Mouse (Mus musculus): ENCODE measurements around the gene Traf7. TPM values are rescaled to one million over a fixed set of nuclear protein-coding genes. Genes with fewer than 3 reads are reported as not detected.

Traf7 gene
- polyA plus RNA-seq, 1 experiment from 2014 or later: 107 TPM

DNA sequence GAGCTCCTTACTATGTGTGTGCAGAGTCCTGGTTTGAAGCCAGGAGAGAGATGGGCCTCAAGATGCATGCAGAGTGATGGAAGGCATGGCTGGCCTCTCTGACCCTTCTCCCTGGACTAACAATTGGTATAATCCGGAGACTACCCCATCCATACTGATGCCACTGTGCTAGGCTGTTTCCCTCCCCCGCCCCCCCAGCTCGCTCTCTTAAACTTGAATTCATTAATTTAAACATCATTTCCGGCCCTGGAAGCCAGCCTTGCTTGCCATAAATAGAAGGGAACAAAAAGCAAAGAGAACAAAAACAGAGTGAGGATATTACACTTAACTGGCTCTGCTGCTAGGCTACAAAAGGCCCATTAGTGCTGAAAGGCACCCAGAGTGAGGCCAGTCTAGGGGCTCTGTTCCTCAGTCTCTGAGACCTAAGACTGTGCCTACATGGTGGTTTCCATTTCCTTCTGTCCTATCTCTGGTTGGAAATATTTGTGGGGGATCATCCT is 30.9 kb upstream of the Traf7 start:
- peak; percentile 66 for ATAC-seq (replicated peaks)
- no peaks in the 10 kb centered on the region for H3K36me3 ChIP-seq
- 7% methylated on average over 4 of the region's 4 CpGs for WGBS
- H3K4me2 ChIP-seq (replicated peaks): no peak overlapping the region
- H3K9ac ChIP-seq (replicated peaks): no peak overlapping the region
- H3K27ac ChIP-seq (replicated peaks): peak overlapping the region; percentile 79
- peaks cover 17% of the 10 kb centered on the region for H3K4me1 ChIP-seq
- H3K4me3 ChIP-seq: no peak overlapping the region
- H3K9me3 ChIP-seq: no peaks in the 10 kb centered on the region
- no peaks in the 10 kb centered on the region for H3K27me3 ChIP-seq

DNA sequence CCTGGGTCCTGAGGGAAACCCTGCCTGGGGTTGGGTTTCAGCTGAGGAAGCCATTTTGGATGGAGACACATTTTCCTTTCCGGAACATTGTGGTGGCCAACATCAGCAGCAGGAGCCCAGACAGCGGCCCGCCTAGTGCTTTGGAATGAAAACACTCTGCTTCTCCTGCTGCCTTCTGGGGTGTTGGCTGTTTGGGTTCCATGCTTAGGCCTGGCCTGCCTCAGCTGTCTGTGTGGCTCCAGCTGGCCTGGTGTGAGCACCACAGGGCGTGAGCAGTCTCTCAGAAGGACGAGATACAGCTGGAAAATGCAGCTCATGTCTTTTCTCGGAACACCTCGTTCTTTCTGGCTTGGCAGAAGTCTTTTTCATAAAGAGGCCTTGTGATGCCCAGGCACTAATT is 29.4 kb upstream of the Traf7 start:
- WGBS: 93% methylated on average over 7 of the region's 7 CpGs

DNA sequence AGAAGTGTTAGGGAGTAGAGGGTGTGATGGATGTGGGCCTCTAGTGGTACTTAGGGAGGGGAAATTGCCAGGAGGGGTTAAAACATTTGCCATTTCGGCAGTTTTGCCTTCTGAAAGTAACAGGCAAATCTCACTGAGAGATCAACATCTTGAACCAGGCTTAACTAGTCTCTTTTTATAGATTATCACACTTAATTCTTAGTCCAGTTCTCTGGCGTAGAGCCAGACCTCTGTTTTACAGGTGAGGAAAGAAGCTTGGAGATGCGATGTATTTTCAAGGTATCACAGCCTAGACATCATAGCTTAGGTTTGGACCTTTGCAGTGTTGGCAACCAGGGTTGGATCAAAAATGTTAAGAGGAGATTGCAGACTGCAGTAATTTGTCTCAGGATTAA is 23.3 kb upstream of the Traf7 start:
- Histone ChIP-seq H3K4me2 (replicated peaks) (peak overlapping the region; percentile 85), H3K9ac (replicated peaks) (peak overlapping the region; percentile 95), H3K9me3 (no peaks in the 10 kb centered on the region), H3K27ac (replicated peaks) (peak overlapping the region; percentile 93; the same call in 1 of the 2 replicates), H3K4me1 (peaks cover 34% of the 10 kb centered on the region), H3K36me3 (no peaks in the 10 kb centered on the region), H3K27me3 (no peaks in the 10 kb centered on the region), H3K4me3 (peak overlapping the region; percentile 96)
- WGBS: 37% methylated on average over 3 of the region's 3 CpGs
- no peak for ATAC-seq (replicated peaks)

More for the DNA sequence above, 29.4 kb upstream of the Traf7 start:
- Histone ChIP-seq H3K9me3 (no peaks in the 10 kb centered on the region), H3K9ac (replicated peaks) (no peak overlapping the region), H3K36me3 (no peaks in the 10 kb centered on the region), H3K4me3 (no peak overlapping the region), H3K4me2 (replicated peaks) (no peak overlapping the region), H3K4me1 (peaks cover 28% of the 10 kb centered on the region), H3K27ac (replicated peaks) (no peak overlapping the region), H3K27me3 (no peaks in the 10 kb centered on the region)
- no peak for ATAC-seq (replicated peaks)

DNA sequence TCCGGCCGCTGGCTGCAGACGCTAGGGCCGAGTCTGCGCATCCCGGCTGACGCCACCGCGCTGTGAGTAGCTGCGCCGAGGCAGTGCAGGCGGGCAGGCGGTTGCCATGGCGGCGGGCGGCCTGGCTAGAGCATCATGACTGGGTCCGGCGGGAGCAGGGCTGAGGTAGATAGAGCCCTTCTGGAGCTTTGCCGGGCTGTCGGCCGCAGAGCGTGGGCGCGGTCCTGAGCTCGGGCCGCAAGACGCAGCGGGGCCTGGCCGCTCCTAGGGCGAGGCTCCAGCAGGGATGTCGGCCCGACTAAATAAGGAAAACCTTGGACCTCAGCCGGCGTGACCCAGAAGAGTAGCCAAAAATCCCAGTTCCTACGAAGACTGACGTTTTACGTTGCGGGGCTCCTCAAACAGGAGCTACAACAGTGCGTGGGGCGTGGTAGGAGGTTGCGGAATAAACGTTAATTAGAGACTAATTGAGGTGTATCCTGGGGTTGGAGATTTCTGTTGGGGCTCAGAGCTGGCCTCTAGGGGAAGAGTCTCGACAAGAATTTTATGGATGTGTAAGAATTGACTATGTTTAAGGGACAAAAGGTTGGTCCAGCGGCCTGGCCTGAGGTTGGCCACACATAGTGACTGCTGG is 22.8 kb upstream of the Traf7 start:
- Histone ChIP-seq H3K27ac (replicated peaks) (peak overlapping the region; percentile 93), H3K9me3 (no peaks in the 10 kb centered on the region), H3K27me3 (no peaks in the 10 kb centered on the region), H3K4me2 (replicated peaks) (peak overlapping the region; percentile 85), H3K36me3 (no peaks in the 10 kb centered on the region), H3K9ac (replicated peaks) (peak overlapping the region; percentile 95), H3K4me1 (peaks cover 34% of the 10 kb centered on the region), H3K4me3 (peak overlapping the region; percentile 96)
- peak; percentile 84 for ATAC-seq (replicated peaks)
- under 1% methylated on average over 44 of the region's 44 CpGs for WGBS

DNA sequence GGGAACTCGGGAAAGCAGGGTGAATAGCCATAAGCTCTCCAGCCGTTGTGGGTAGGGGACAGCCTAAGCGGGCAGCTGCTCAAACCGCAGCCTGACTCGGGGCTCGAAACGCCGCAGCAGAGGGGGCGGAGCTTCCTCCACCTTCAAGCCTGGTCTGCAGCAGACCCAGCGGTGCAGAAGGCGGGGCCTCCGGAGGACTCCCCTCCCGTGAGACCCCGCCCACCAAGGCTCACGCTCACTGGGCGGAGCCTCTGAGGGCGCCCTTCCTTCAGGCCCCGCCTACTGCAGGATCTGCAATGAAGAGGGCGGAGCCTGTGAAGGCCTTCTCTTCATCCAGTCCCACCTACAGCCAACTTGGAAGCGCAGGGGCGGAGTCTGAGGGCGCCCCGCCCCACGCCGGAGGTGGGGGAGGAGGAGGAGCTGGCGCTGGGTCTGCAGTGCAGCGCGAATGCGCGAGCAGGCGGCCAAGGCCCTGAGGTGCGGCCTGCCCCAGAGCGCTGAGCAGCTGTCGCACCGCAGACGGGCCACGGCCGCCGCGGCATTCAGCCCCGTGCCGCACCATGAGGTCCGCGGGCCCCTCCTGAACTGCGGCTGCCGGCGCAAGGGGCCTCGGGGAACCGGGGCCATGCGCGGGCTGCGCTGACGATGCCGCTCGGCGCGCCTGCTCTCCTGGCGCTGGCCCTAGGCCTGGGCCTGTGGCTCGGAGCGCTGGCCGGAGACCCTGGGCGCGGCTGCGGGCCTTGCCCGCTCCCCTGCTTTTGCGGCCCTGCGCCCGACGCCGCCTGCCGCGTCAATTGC is 22.1 kb upstream of the Traf7 start, which contains the start of gene Pkd1:
Gene Pkd1 (plus strand): TSS at position 217 of the 798 bp plus-strand sequence.
- H3K9me3 ChIP-seq: no peaks in the 10 kb centered on the region
- H3K27ac ChIP-seq (replicated peaks): peak within 1 kb of the TSS; percentile 93
- peak within 1 kb of the TSS; percentile 85 for H3K4me2 ChIP-seq (replicated peaks)
- ATAC-seq (replicated peaks): peak; percentile 96
- no peaks in the 10 kb centered on the region for H3K27me3 ChIP-seq
- 0% methylated on average over 61 of the region's 72 CpGs for WGBS
- peaks cover 34% of the 10 kb centered on the region for H3K4me1 ChIP-seq
- peak within 1 kb of the TSS; percentile 96 for H3K4me3 ChIP-seq
- H3K9ac ChIP-seq (replicated peaks): peak within 1 kb of the TSS; percentile 95
- no peaks in the 10 kb centered on the region for H3K36me3 ChIP-seq

DNA sequence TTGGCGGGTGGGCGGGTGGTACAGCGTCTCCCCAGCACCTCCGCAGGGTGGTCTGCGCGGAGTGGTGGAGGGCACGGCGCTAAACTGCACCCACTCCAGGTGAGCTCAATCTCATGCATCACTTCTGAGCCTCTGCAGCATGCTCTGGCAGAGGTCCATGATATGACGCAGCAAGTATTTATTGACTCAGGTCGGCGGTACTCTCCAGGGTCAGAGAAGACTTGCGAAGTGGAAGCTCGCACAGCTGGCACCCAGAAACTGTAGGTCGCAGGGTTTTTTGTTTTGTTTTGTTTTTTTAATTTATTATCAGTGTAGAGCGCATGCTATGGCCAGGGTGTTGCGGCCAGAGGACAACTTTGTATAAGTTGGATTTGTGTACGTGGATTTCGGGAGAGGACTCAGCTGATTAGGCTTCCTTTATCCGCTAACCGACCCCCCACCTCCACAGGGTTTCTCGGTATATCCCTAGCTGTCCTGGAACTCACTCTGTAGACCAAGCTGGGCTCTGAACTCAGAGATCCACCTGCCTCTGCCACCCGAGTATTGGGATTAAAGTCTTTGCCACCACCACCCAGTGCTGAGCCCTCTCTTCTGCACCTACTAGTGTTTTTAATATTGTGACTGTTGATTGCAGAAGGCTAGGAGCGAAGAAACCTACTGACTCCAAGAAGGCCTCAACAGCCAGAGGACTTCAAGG is 21.3 kb upstream of the Traf7 start:
- Histone ChIP-seq H3K27ac (replicated peaks) (peak overlapping the region; percentile 93), H3K36me3 (no peaks in the 10 kb centered on the region), H3K9me3 (no peaks in the 10 kb centered on the region), H3K4me2 (replicated peaks) (peak overlapping the region; percentile 85), H3K4me3 (peak overlapping the region; percentile 96), H3K4me1 (peaks cover 34% of the 10 kb centered on the region), H3K27me3 (no peaks in the 10 kb centered on the region), H3K9ac (replicated peaks) (no peak overlapping the region)
- 6% methylated on average over 23 of the region's 23 CpGs for WGBS
- ATAC-seq (replicated peaks): no peak

DNA sequence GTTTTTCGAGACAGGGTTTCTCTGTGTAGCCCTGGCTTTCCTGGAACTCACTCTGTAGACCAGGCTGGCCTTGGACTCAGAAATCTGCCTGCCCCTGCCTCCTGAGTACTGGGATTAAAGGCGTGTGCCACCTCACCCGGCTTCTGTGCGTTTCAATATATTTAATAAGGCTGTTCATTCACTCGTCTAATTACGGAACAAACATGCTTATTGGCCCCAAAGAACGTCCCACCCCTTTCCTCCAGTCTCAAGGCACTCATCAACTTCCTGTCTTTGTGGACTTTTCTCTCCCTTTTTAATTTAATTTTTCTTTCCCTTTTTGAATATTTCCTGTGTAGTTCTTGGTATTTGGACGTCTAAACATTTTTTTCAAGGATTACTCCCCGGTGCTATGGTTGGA is 20.7 kb upstream of the Traf7 start:
- Histone ChIP-seq H3K4me3 (no peak overlapping the region), H3K27ac (replicated peaks) (no peak overlapping the region), H3K4me2 (replicated peaks) (peak overlapping the region; percentile 85), H3K36me3 (no peaks in the 10 kb centered on the region), H3K9ac (replicated peaks) (no peak overlapping the region), H3K27me3 (no peaks in the 10 kb centered on the region), H3K4me1 (peaks cover 34% of the 10 kb centered on the region), H3K9me3 (no peaks in the 10 kb centered on the region)
- no peak for ATAC-seq (replicated peaks)
- 22% methylated on average over 9 of the region's 9 CpGs for WGBS

DNA sequence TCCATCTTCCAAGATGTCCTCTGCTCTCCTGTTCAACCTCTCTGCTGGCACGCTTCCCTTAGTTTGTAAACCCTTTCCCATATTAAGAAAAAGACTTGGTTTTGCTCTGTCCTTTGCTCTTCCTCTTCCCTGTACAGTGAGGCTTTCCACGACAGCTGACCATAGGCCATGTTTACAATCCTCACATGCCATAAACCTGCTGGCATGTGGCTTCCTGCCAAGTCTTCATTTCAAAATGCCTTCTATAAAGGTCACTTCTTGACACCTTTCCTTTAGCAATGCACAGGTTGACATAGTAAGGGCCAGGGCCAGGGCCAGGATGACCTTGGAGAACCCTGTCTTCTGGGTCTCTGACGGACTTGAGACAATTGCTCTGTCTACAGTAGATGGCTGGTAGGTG is 18.5 kb upstream of the Traf7 start:
- Histone ChIP-seq H3K36me3 (no peaks in the 10 kb centered on the region), H3K4me3 (no peak overlapping the region), H3K27me3 (no peaks in the 10 kb centered on the region), H3K9me3 (no peaks in the 10 kb centered on the region), H3K4me2 (replicated peaks) (no peak overlapping the region), H3K9ac (replicated peaks) (no peak overlapping the region), H3K27ac (replicated peaks) (no peak overlapping the region), H3K4me1 (peaks cover 14% of the 10 kb centered on the region)
- no peak for ATAC-seq (replicated peaks)
- WGBS: 74% methylated on average over 3 of the region's 3 CpGs

DNA sequence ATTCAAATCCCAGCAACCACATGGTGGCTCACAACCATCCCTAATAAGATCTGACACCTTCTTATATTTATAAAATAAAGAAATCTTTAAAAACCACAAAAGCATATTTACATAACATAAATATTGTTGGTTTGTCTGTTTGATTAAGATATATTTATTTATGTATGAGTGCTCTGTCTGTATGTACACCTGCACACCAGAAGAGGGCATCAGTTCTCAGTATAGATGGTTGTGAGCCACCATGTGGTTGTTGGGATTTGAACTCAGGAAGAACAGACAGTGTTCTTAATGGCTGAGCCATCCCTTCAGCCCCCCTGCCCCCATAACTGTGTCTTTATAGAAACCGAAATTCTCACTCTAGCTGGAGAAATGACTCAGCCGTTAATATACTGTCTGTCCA is 17.5 kb upstream of the Traf7 start:
- Histone ChIP-seq H3K4me1 (peaks cover 9% of the 10 kb centered on the region), H3K36me3 (no peaks in the 10 kb centered on the region), H3K27ac (replicated peaks) (no peak overlapping the region), H3K4me2 (replicated peaks) (no peak overlapping the region), H3K4me3 (no peak overlapping the region), H3K9me3 (no peaks in the 10 kb centered on the region), H3K27me3 (no peaks in the 10 kb centered on the region), H3K9ac (replicated peaks) (no peak overlapping the region)
- 84% methylated on average over 2 of the region's 2 CpGs for WGBS
- no peak for ATAC-seq (replicated peaks)

DNA sequence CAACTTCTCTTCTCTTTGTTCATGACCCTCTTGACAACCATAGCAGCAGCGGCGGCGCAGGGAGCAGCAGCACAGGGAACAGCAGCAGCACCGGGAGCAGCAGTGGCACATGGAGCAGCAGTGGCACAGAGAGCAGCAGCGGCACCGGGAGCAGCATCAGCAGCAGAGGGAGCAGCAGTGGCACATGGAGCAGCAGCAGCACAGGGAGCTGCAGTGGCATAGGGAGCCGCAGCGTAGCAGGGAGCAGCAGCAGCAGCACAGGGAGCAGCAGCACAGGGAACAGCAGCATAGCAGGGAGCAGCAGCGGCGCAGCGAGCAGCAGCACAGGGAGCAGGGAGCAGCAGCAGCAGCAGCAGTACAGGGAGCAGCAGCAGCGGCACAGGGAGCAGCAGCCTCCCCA is 16.9 kb upstream of the Traf7 start:
- H3K27ac ChIP-seq (replicated peaks): no peak overlapping the region
- H3K4me3 ChIP-seq: no peak overlapping the region
- ATAC-seq (replicated peaks): peak; percentile 14; the same call in 1 of the 2 replicates
- no peaks in the 10 kb centered on the region for H3K36me3 ChIP-seq
- H3K9me3 ChIP-seq: no peaks in the 10 kb centered on the region
- WGBS: 22% methylated on average over 12 of the region's 12 CpGs
- no peak overlapping the region for H3K9ac ChIP-seq (replicated peaks)
- no peaks in the 10 kb centered on the region for H3K27me3 ChIP-seq
- peaks cover 9% of the 10 kb centered on the region for H3K4me1 ChIP-seq
- H3K4me2 ChIP-seq (replicated peaks): peak overlapping the region; percentile 8; the same call in 1 of the 2 replicates

DNA sequence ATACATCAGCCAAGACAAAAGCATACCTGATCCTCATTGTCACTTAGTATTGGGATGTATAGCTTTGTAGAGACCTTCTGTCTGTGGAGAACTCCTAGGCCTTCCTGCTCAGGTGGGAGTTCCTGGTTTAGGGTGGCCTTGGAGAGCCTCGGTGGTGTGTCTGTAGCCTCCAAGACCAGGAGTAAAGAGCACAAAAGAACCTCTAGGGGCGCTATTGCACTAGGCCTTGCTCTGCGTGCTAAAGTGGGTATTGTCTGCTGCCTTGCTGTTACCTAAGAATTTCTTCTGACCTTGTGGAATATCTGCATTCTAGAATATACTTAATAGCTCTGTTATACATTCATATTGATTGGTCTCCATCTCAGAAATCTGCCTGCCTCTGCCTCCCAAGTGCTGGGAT is 12.6 kb upstream of the Traf7 start:
- WGBS: 8% methylated on average over 3 of the region's 3 CpGs
- no peak for ATAC-seq (replicated peaks)
- H3K27me3 ChIP-seq: no peaks in the 10 kb centered on the region
- peaks cover 12% of the 10 kb centered on the region for H3K4me1 ChIP-seq
- no peaks in the 10 kb centered on the region for H3K9me3 ChIP-seq
- no peak overlapping the region for H3K9ac ChIP-seq (replicated peaks)
- H3K27ac ChIP-seq (replicated peaks): no peak overlapping the region
- no peak overlapping the region for H3K4me2 ChIP-seq (replicated peaks)
- H3K36me3 ChIP-seq: no peaks in the 10 kb centered on the region
- H3K4me3 ChIP-seq: no peak overlapping the region

DNA sequence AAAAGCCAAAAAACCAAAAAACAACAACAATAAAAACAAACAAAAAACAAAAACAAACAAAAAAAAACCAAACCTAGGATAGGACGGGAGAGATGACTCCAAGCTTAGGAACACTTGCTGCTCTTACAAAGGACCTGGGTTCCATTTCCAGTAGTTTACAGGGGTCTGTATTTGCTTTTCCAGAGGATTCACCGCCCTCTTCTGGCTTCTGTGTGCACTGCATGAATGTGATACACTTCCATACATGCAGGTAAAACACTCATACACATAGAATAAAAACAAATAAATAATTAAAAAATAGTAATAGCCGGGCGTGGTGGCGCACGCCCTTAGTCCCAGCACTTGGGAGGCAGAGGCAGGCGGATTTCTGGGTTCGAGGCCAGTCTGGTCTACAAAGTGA is 11.2 kb upstream of the Traf7 start:
- no peaks in the 10 kb centered on the region for H3K9me3 ChIP-seq

More for the DNA sequence above, 11.2 kb upstream of the Traf7 start:
- Histone ChIP-seq H3K9ac (replicated peaks) (no peak overlapping the region), H3K27me3 (no peaks in the 10 kb centered on the region), H3K4me3 (no peak overlapping the region), H3K27ac (replicated peaks) (no peak overlapping the region), H3K4me1 (peaks cover 12% of the 10 kb centered on the region), H3K36me3 (no peaks in the 10 kb centered on the region), H3K4me2 (replicated peaks) (no peak overlapping the region)
- 71% methylated on average over 8 of the region's 8 CpGs for WGBS
- no peak for ATAC-seq (replicated peaks)
